Mouse (Mus musculus) embryonic facial prominence, embryonic 14.5 days (tissue): ENCODE data around the gene Zbtb20. TPM values are rescaled to one million over a fixed set of nuclear protein-coding genes. Genes with fewer than 3 reads are reported as not detected.
A peak's percentile ranks its signal among the peaks of the same experiment; 100 is the strongest.

Source experiments
- ATAC-seq: fragments of 200-750 bp; cut with Nextera tagmentation; 2 replicates; pipeline ENCODE4 v1.8.0; 2017; ENCODE audit warnings: low read depth, moderate number of reproducible peaks, moderate TSS enrichment
- DNase-seq: peaks from one replicate; pipeline ENCODE4 v3.0.0-alpha.2; 2015; ENCODE audit warnings: low spot score
- H3K27ac ChIP-seq: fragments of 300-500 bp; sonication (generic); replicated peaks from 2 replicates; pipeline ENCODE4 v1.5.1; 2014; ENCODE audit warnings: low read depth, mild to moderate bottlenecking, low read length, moderate library complexity
- H3K27me3 ChIP-seq: fragments of 300-500 bp; sonication (generic); replicated peaks from 2 replicates; pipeline ENCODE4 v1.6.1; 2014; ENCODE audit warnings: low read length; ENCODE audit not compliant: control insufficient read depth, insufficient read depth
- H3K36me3 ChIP-seq: fragments of 300-500 bp; sonication (generic); 2 replicates; pipeline ENCODE4 v1.6.1; 2014; ENCODE audit warnings: low read length, mixed read lengths; ENCODE audit not compliant: control insufficient read depth, insufficient read depth
- H3K4me1 ChIP-seq: fragments of 300-500 bp; sonication (generic); 2 replicates; pipeline ENCODE4 v1.6.1; 2014; ENCODE audit warnings: antibody characterized with exemption, low read length; ENCODE audit not compliant: control insufficient read depth, insufficient read depth
- H3K4me2 ChIP-seq: fragments of 300-500 bp; sonication (generic); 2 replicates; pipeline ENCODE4 v1.6.1; 2014; ENCODE audit warnings: low read depth, mild to moderate bottlenecking, low read length, moderate library complexity, mixed read lengths
- H3K4me3 ChIP-seq: fragments of 300-500 bp; sonication (generic); 2 replicates; pipeline ENCODE4 v1.5.1; 2014; ENCODE audit warnings: low read depth, mild to moderate bottlenecking, low read length
- H3K9ac ChIP-seq: fragments of 300-500 bp; sonication (generic); 2 replicates; pipeline ENCODE4 v1.6.1; 2014; ENCODE audit warnings: low read depth, mild to moderate bottlenecking, low read length, moderate library complexity, mixed read lengths
- H3K9me3 ChIP-seq: fragments of 300-500 bp; sonication (generic); 2 replicates; pipeline ENCODE4 v1.6.1; 2016; ENCODE audit warnings: low read length; ENCODE audit not compliant: control insufficient read depth
- WGBS: fragments of 180-500 bp; shearing (Covaris S2); extraction: QIAGEN DNeasy Blood & Tissue Kit; methylation state at CpG from one replicate; pipeline ENCODE4 v1.1.7; 2014; 5-methylcytosine and 5-hydroxymethylcytosine counted together
- polyA plus RNA-seq: library from polyadenylated mRNA; unstranded; fragments of >200 nt; fragmentation: Nextera tagmentation; extraction: Ambion mirVana; gene quantifications from 2 replicates; pipeline ENCODE4 v1.2.1, GENCODE M21; 2014

The Zbtb20 gene
- polyA plus RNA-seq, 1 experiment from 2014 or later: 20.6 TPM

DNA sequence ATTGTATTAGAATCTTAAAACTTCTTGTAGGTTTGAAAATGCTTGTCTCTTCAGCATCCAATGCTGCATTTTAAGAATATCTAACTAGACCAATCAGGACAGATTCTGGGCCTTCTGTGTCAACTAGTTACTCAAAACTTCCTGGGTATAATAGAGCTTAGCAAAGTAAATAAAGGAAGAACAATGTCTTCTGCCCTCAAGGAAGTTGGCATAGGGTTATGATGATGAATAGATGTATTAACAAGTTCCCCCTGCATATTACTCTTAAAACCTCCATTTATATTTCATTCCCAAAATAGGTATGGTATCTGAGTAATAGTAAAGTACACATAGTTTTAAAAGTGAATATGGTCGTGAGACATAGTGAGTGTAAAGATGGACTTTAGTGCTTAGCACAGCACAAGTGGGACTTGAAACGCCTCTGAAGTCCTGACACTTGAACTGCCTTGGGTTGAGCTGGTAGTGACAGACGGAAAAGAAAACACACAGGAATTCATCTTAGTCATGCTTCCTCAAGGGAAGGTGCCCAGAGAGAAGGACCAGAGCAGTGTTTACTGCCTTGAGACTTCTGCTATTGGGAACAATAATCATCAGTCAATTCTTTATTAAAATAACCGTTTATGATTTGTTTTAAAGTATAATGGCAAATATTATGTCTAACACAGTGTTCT, 341.8 kb downstream of the Zbtb20 start:
- H3K4me2 ChIP-seq: no peak overlapping the region
- H3K4me3 ChIP-seq: no peak overlapping the region
- H3K9me3 ChIP-seq: no peaks in the 10 kb centered on the region

DNA sequence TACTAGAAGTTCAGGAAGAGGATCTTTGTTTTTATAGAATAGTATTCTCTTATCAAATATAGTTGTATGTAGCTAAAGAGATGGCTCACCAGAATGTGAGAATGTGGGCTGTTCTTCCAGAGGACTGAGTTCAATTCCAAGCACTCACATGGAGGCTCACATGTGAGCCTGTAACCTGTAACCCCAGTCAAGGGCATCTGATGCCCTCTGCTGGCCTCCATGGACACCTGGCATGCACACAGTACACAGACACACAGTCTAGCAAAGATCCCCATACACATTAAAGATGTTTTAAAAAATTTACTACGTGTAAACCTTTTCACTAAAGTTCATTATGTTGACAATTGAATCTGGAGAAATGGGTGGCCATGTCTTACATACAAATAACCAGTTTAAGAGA, 343.7 kb downstream of the Zbtb20 start:
- ATAC-seq (no peak), DNase-seq (no peak)
- Histone ChIP-seq H3K36me3 (no peaks in the 10 kb centered on the region), H3K9me3 (no peaks in the 10 kb centered on the region), H3K4me1 (peaks cover 8% of the 10 kb centered on the region; the same call in 1 of the 2 replicates), H3K9ac (no peak overlapping the region), H3K27me3 (no peaks in the 10 kb centered on the region), H3K4me3 (no peak overlapping the region), H3K4me2 (no peak overlapping the region), H3K27ac (no peak overlapping the region)
- 93% methylated on average over 1 of the region's 1 CpGs for WGBS

More for the DNA sequence above, 341.8 kb downstream of the Zbtb20 start:
- no peak for ATAC-seq
- Histone ChIP-seq H3K36me3 (no peaks in the 10 kb centered on the region), H3K27ac (no peak overlapping the region), H3K9ac (no peak overlapping the region), H3K27me3 (no peaks in the 10 kb centered on the region), H3K4me1 (peaks cover 8% of the 10 kb centered on the region; the same call in 1 of the 2 replicates)
- WGBS: 54% methylated on average over 4 of the region's 4 CpGs
- DNase-seq: no peak

DNA sequence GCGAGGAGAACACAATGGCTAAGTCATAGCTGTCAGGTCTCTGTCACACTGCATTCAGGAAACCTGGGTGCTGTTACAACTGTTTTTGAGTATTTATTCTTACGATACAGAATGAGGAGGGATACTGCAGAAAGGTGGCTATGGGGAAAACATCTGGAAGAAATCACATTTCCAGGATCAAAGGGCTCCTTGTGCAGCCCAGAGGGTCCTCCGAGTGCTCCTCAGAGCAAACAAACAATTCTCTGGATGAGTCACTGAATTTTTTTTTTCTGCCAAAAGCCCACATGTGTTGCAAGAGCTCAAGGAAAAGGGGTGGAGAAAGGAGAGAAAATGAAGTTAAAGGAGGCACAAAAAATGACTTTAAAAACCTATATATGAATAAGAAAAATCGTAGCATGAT, 345.6 kb downstream of the Zbtb20 start:
- ATAC-seq (no peak), DNase-seq (peak; percentile 69)
- no peak overlapping the region for H3K27ac ChIP-seq
- 23% methylated on average over 4 of the region's 4 CpGs for WGBS
- H3K4me2 ChIP-seq: no peak overlapping the region
- H3K9ac ChIP-seq: no peak overlapping the region
- H3K9me3 ChIP-seq: no peaks in the 10 kb centered on the region
- no peaks in the 10 kb centered on the region for H3K36me3 ChIP-seq
- H3K27me3 ChIP-seq: no peaks in the 10 kb centered on the region
- no peak overlapping the region for H3K4me3 ChIP-seq
- H3K4me1 ChIP-seq: peaks cover 8% of the 10 kb centered on the region; the same call in 1 of the 2 replicates

DNA sequence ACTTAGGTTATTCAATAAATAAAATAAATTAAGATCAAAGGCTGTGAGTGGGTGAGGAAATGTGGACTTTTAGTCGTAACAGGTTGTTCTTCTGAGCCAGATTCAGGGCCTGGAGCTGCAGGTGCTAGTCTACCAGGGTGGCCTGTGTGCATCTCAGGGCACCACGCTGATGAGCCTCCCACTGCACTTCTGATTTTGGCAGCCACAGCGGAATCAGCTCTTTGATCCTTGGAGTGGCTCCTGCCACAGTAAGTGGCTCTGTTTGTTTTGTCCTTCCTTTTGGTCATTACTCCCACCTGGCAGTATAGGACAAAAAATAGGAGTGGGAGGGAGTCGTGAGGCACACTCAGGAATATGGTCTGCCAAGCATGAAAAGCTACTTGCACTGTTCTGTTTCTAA, 354.6 kb downstream of the Zbtb20 start:
- no peak for ATAC-seq
- WGBS: 70% methylated on average over 4 of the region's 4 CpGs
- Histone ChIP-seq H3K4me1 (no peaks in the 10 kb centered on the region; the same call in 1 of the 2 replicates), H3K9me3 (no peaks in the 10 kb centered on the region), H3K4me3 (no peak overlapping the region), H3K27me3 (no peaks in the 10 kb centered on the region), H3K36me3 (no peaks in the 10 kb centered on the region), H3K9ac (no peak overlapping the region), H3K4me2 (no peak overlapping the region), H3K27ac (no peak overlapping the region)
- no peak for DNase-seq

DNA sequence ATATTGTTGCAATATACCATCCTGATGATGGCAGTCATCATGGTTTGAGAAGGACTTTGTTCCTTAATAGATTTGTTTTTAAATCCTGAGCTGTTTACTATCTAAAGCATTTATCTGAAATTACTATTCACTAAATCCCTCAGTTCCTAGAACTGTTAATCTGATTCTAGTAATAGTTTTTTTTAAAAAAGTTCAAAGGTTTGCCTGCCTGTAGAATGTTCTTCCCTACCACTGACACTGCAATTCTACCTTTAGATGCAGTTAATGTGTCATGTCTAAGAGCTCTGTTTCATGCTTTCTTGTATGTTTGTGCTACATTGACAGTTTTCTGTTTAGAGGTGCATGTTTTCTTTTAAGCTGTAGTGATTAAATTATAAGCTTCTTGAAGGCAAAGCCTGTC, 358.6 kb downstream of the Zbtb20 start:
- DNase-seq (no peak), ATAC-seq (no peak)
- H3K27me3 ChIP-seq: no peaks in the 10 kb centered on the region
- no peaks in the 10 kb centered on the region for H3K9me3 ChIP-seq
- no peak overlapping the region for H3K27ac ChIP-seq
- no peak overlapping the region for H3K4me2 ChIP-seq
- no peak overlapping the region for H3K4me3 ChIP-seq
- no peak overlapping the region for H3K9ac ChIP-seq
- no peaks in the 10 kb centered on the region for H3K36me3 ChIP-seq
- peaks cover 5% of the 10 kb centered on the region; the same call in 1 of the 2 replicates for H3K4me1 ChIP-seq

DNA sequence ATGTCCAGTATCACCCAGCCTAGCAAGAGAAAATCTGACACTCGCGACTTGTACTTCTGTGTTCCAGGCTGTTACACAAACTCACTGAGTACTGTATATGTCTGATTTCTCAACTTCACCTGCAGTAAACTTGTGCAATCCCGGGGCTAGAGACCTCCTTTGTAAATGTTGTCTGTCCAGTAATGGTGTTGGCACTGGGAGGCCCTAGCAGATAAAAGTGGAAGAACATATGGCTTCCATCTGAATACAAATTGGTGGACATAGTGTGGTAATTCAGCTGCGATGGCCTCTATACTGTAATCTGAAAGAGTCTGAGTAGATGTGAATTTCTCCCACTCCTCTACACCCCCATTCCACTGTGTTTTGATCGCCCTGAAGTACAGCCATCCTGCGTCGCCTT, 359.6 kb downstream of the Zbtb20 start:
- Histone ChIP-seq H3K4me1 (peaks cover 5% of the 10 kb centered on the region; the same call in 1 of the 2 replicates), H3K9me3 (no peaks in the 10 kb centered on the region), H3K36me3 (no peaks in the 10 kb centered on the region), H3K27me3 (no peaks in the 10 kb centered on the region), H3K27ac (no peak overlapping the region), H3K4me3 (no peak overlapping the region), H3K4me2 (no peak overlapping the region), H3K9ac (no peak overlapping the region)
- WGBS: 42% methylated on average over 7 of the region's 7 CpGs
- ATAC-seq: no peak; the same call in 1 of the 2 replicates
- no peak for DNase-seq

DNA sequence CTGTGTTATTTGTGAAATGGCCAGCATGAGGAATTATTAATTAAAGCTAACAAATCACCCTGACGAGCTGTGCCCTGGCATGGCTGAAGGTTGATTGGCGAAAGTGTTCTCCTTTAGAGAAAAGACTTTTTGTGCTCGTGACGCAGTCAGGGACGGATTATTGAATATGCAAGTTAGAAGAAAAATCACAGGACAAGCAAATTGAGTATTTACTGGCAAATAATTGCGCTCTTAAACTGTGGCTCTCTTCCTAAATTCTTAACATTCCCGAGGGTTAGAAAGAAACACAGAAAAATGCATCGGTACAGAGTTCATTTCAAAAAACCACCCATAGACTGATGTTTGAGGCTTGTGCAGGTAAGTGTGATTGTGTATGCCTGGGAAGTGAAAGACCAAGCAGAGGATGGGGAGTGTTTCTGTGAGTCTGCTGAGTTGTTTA, 360.1 kb downstream of the Zbtb20 start:
- 40% methylated on average over 8 of the region's 8 CpGs for WGBS
- H3K4me2 ChIP-seq: no peak overlapping the region

DNA sequence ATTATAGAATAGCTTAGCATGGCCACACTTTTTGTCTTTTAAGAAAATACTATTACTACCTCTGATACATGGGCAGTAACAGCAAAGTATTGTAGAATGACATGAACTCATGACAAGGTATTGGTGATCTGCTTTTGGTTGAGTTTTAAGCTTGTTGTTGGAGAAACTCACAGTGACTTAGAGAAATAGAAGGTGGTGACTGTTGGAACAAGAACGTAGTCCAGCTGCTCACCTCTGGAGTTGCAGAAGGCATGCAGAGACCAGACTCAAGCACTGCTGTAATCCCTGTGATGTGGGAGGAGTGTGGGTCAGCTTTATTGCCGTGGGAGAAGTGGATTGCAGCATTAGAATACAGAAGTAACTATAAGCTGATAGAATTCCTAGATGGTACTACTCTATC, 361.9 kb downstream of the Zbtb20 start:
- Histone ChIP-seq H3K4me1 (peaks cover 5% of the 10 kb centered on the region; the same call in 1 of the 2 replicates), H3K4me2 (no peak overlapping the region), H3K9ac (no peak overlapping the region), H3K36me3 (no peaks in the 10 kb centered on the region), H3K9me3 (no peaks in the 10 kb centered on the region), H3K27me3 (no peaks in the 10 kb centered on the region), H3K27ac (no peak overlapping the region), H3K4me3 (no peak overlapping the region)
- 67% methylated on average over 2 of the region's 2 CpGs for WGBS
- ATAC-seq (no peak), DNase-seq (no peak)

More for the DNA sequence above, 360.1 kb downstream of the Zbtb20 start:
- H3K4me1 ChIP-seq: peaks cover 5% of the 10 kb centered on the region; the same call in 1 of the 2 replicates
- H3K27me3 ChIP-seq: no peaks in the 10 kb centered on the region
- no peak overlapping the region for H3K4me3 ChIP-seq
- no peak overlapping the region for H3K27ac ChIP-seq
- H3K9me3 ChIP-seq: no peaks in the 10 kb centered on the region
- DNase-seq (no peak), ATAC-seq (no peak)
- no peak overlapping the region for H3K9ac ChIP-seq
- H3K36me3 ChIP-seq: no peaks in the 10 kb centered on the region

DNA sequence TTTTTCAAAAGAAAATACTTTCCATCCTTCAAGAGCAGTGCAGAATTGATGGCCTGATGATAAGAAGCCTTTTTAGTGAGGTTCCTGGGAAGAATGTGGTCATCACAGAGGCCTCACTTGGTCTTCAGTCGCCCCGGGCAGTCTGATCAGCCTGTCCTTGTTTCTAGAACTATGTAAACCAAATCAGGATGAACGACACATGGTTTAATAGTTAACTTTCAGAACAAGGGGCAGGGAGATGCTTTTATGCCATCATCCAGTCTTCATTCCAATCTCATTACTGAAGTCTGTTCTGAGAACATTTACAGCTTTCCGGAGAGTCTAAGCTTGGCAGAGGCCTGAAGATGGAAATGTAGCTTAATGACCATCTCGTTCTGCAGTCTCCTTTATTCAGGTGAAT, 371.3 kb downstream of the Zbtb20 start:
- DNase-seq (no peak), ATAC-seq (no peak)
- Histone ChIP-seq H3K4me2 (no peak overlapping the region), H3K27ac (no peak overlapping the region), H3K9ac (no peak overlapping the region), H3K4me3 (no peak overlapping the region), H3K4me1 (no peaks in the 10 kb centered on the region), H3K9me3 (no peaks in the 10 kb centered on the region), H3K27me3 (no peaks in the 10 kb centered on the region), H3K36me3 (no peaks in the 10 kb centered on the region)
- 67% methylated on average over 5 of the region's 5 CpGs for WGBS
